Mouse (Mus musculus): Measurements from ENCODE around the gene Gm9970.
"Not testable (repeated sequence)": the region's sequence is repeated elsewhere in the genome, so short reads cannot be mapped to it uniquely, and the experiment has no call there.

The Gm9970 gene

GRCm38 (mm10) chr5:31221304-31221945 lies 19.6 kb downstream of the Gm9970 start:
- DNase-seq, result peak; percentile 82

- peak; percentile 99 for DNase-seq
These were observed 20.4 kb downstream of the Gm9970 start, which contains the start of gene Ppm1g for GRCm38 (mm10) chr5:31220448-31221303. TSS of gene Ppm1g (minus strand) at chr5:31220687.

GRCm38 (mm10) chr5:31219911-31220447 lies 21.1 kb downstream of the Gm9970 start:
- peak; percentile 70 for DNase-seq

- no peak for DNase-seq
These were observed 21.6 kb downstream of the Gm9970 start for GRCm38 (mm10) chr5:31219474-31219873.

GRCm38 (mm10) chr5:31219070-31219469 lies 22.0 kb downstream of the Gm9970 start:
- DNase-seq, result peak; percentile 62

- no peak for DNase-seq
These were observed 22.7 kb downstream of the Gm9970 start for GRCm38 (mm10) chr5:31218294-31218693.

- DNase-seq, result not testable (repeated sequence)
These were observed 24.5 kb downstream of the Gm9970 start for GRCm38 (mm10) chr5:31216554-31216953.

- no peak for DNase-seq
These were observed 36.6 kb downstream of the Gm9970 start for GRCm38 (mm10) chr5:31204421-31204820.

- no peak for DNase-seq
These were observed 37.2 kb downstream of the Gm9970 start for GRCm38 (mm10) chr5:31203866-31204265.

GRCm38 (mm10) chr5:31202933-31203332 lies 38.1 kb downstream of the Gm9970 start:
- no peak for DNase-seq

- DNase-seq, result peak; percentile 97
These were observed 39.1 kb downstream of the Gm9970 start, which contains the start of gene Zfp513 for GRCm38 (mm10) chr5:31201742-31202590. TSS of gene Zfp513 (minus strand) at chr5:31202303.

GRCm38 (mm10) chr5:31201042-31201741 lies 39.8 kb downstream of the Gm9970 start:
- DNase-seq, result no peak

GRCm38 (mm10) chr5:31200327-31200768 lies 40.7 kb downstream of the Gm9970 start:
- DNase-seq, result no peak

GRCm38 (mm10) chr5:31199893-31200292 lies 41.1 kb downstream of the Gm9970 start:
- DNase-seq, result no peak

- no peak for DNase-seq
These were observed 41.6 kb downstream of the Gm9970 start for GRCm38 (mm10) chr5:31199321-31199892.

GRCm38 (mm10) chr5:31198616-31199320 lies 42.3 kb downstream of the Gm9970 start:
- DNase-seq, result no peak

GRCm38 (mm10) chr5:31198170-31198569 lies 42.9 kb downstream of the Gm9970 start:
- DNase-seq, result no peak

- DNase-seq, result no peak
These were observed 44.0 kb downstream of the Gm9970 start for GRCm38 (mm10) chr5:31197072-31197471.

GRCm38 (mm10) chr5:31196207-31196606 lies 44.8 kb downstream of the Gm9970 start:
- DNase-seq, result no peak

GRCm38 (mm10) chr5:31195671-31196070 lies 45.4 kb downstream of the Gm9970 start:
- DNase-seq, result no peak

All from embryo, embryonic 11 days (tissue).